Mouse (Mus musculus): Measurements from ENCODE around the gene Abtb2. TPM values are rescaled to one million over a fixed set of nuclear protein-coding genes. Genes with fewer than 3 reads are reported as not detected.

The Abtb2 gene
- polyA plus RNA-seq, 1 experiment from 2014 or later = 16.5 TPM

DNA sequence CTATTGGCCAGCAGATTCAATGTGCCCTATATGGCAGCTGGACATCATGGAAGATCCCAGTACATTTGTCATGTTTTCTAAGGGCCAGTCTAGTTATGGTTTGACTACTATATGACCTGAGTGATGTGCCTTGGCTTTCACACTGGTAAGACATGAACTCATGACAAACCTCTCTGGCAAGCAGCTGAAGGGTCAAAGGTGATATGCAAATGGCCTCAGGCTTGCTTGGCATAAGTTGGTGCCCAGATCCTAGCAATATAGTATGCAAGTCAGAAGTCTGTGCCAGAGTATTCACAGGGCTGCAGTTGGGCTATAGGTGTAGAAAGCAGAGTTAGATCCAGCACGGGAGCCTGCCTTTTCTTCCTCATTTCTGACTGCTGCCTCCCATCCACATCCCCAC is 125.2 kb downstream of the Abtb2 start:
- H3K9ac ChIP-seq = no peak overlapping the region
- no peaks in the 10 kb centered on the region for H3K9me3 ChIP-seq (replicated peaks)
- 76% methylated on average over 1 of the region's 1 CpGs for WGBS
- no peak overlapping the region for H3K4me2 ChIP-seq (replicated peaks)
- H3K27me3 ChIP-seq = no peaks in the 10 kb centered on the region
- no peaks in the 10 kb centered on the region for H3K36me3 ChIP-seq
- peaks cover 53% of the 10 kb centered on the region for H3K4me1 ChIP-seq
- no peak for ATAC-seq (ENCODE audit: insufficient number of reproducible peaks, low FRiP score, low TSS enrichment, low read depth)
- peak overlapping the region; percentile 58; the same call in 1 of the 2 replicates for H3K27ac ChIP-seq (replicated peaks)
- H3K4me3 ChIP-seq (replicated peaks) = no peak overlapping the region

DNA sequence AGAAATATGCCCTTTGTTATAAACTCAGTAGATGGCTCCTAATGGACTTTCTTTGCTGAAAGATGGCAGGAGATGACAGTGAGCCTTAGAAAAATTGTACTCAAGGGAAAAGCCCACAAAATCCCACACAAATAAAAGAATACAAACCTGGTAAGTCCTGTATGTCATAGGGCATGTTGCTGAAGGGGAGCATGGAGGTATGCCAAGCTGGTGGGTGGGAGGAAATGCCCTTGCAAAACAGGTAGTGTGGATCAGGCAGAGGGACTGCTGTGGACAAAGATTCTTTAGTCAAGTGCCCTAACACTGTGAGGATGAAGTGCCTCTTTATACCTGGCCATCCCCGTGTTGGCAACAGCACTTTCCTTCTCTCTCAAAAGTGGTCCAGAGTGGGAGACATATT is 126.7 kb downstream of the Abtb2 start:
- Histone ChIP-seq H3K9ac (no peak overlapping the region), H3K4me3 (replicated peaks) (no peak overlapping the region), H3K27ac (replicated peaks) (no peak overlapping the region), H3K9me3 (replicated peaks) (no peaks in the 10 kb centered on the region), H3K4me2 (replicated peaks) (no peak overlapping the region), H3K4me1 (peaks cover 44% of the 10 kb centered on the region), H3K27me3 (no peaks in the 10 kb centered on the region), H3K36me3 (no peaks in the 10 kb centered on the region)
- ATAC-seq (ENCODE audit: insufficient number of reproducible peaks, low FRiP score, low TSS enrichment, low read depth) = no peak
- 70% methylated on average over 1 of the region's 1 CpGs for WGBS

DNA sequence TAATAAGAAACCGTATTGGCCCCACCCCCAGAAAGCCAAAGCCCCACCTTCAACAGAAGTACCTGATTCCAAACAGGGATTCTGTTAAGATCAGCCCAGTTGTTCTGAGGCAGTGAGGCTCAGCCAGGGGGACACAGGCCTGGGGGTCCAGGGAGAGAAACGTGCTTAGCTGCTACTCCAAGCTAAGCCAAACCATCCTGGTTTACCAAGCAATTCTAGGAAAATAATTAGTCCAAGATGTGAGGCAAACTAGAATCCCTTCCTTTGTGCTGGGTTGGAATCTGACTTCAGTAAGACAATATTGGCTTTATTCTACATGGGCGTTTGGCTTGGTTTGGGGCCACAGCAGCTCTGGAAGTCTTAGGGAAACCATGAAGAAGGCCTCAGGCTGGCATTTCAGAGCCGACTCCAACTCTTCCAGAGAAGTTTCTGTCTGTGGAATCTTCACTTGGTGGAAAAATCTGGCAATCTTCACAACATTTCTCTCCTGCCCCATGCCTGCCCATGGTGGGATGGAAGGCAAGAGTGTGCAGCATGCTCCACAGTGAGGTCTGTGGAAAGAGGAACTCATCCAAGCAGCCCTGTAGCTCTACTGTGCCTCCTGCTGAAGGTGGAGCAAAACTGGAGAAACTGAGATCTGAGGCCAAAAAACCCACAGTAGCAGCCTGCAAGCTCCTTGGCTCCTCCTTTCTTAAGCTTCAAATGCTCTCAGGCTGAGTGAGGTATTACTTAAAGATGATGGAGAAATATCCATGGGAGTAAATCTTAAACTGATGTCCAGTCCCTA is 128.9 kb downstream of the Abtb2 start:
- ATAC-seq (ENCODE audit: insufficient number of reproducible peaks, low FRiP score, low TSS enrichment, low read depth) = peak; percentile 18; the same call in 1 of the 2 replicates
- Histone ChIP-seq H3K9ac (no peak overlapping the region), H3K4me3 (replicated peaks) (no peak overlapping the region), H3K36me3 (no peaks in the 10 kb centered on the region), H3K27ac (replicated peaks) (peak overlapping the region; percentile 80), H3K4me2 (replicated peaks) (no peak overlapping the region), H3K9me3 (replicated peaks) (no peaks in the 10 kb centered on the region), H3K4me1 (peaks cover 42% of the 10 kb centered on the region), H3K27me3 (no peaks in the 10 kb centered on the region)
- 40% methylated on average over 4 of the region's 4 CpGs for WGBS

DNA sequence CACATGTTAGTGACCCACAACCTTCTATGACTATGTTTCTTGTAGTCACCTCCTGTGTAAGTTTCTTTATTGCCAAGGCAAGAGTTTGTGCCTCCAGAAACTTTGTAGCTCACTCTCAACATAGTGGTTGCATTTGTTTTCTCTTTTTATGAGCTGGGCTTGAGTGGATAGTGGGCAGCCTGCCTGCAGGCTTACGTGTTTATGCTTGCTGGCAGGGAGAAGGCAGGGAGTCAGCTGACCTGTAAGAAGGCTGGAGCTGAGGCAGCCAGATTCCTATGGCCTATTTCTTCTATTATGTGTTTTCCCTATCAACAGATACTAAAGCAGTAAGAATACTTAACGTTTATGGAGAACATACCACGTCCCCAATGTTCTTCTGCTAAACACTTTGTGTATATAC is 130.1 kb downstream of the Abtb2 start:
- no peak for ATAC-seq (ENCODE audit: insufficient number of reproducible peaks, low FRiP score, low TSS enrichment, low read depth)
- Histone ChIP-seq H3K4me2 (replicated peaks) (no peak overlapping the region), H3K4me1 (peaks cover 35% of the 10 kb centered on the region), H3K4me3 (replicated peaks) (no peak overlapping the region), H3K27ac (replicated peaks) (peak overlapping the region; percentile 80; the same call in 1 of the 2 replicates), H3K36me3 (no peaks in the 10 kb centered on the region), H3K9ac (no peak overlapping the region), H3K9me3 (replicated peaks) (no peaks in the 10 kb centered on the region), H3K27me3 (no peaks in the 10 kb centered on the region)
- WGBS = 52% methylated on average over 3 of the region's 3 CpGs

DNA sequence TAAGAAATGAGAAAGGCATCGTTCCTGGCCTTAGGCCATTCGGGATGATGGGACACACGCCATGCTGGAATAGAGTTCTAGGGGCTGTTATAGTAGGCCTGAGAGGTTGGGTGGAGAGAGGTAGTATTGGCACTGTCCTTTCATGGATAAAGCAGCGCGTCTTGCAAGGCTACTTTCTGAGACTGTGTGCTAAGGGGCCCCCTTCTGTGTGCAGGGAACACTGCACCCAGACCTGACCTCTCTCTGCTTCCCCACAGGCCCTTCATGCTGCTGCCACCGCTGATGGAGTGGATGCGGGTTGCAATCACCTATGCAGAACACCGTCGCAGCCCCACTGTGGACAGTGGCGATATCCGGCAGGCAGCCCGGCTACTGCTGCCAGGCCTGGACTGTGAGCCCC is 134.4 kb downstream of the Abtb2 start:
- Histone ChIP-seq H3K27ac (replicated peaks) (no peak overlapping the region), H3K4me2 (replicated peaks) (no peak overlapping the region), H3K9me3 (replicated peaks) (no peaks in the 10 kb centered on the region), H3K9ac (no peak overlapping the region), H3K4me1 (peaks cover 26% of the 10 kb centered on the region), H3K4me3 (replicated peaks) (no peak overlapping the region), H3K36me3 (no peaks in the 10 kb centered on the region), H3K27me3 (no peaks in the 10 kb centered on the region)
- no peak for ATAC-seq (ENCODE audit: insufficient number of reproducible peaks, low FRiP score, low TSS enrichment, low read depth)
- WGBS = 76% methylated on average over 12 of the region's 12 CpGs

DNA sequence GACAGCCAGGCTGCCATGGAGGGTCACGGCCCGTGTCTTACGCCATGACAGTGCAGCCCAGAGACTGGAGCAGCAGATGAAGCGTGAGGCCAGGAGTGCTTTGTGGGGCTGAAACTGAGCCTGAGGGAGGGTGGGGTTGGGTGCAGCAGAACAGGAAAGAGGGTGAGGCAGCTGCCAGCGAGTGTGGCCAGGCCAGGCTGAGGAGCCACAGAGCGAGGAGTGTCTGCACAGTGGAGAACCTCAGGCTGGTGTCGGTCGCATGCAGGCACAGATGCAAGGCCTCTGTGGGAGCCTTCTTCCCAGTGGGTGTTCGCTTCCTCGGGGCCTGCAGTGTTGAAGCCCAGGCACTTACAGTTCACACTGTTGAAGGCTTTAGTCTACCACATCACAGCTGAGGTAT is 137.2 kb downstream of the Abtb2 start:
- Histone ChIP-seq H3K9ac (no peak overlapping the region), H3K36me3 (peaks cover 11% of the 10 kb centered on the region; the same call in 1 of the 2 replicates), H3K27me3 (no peaks in the 10 kb centered on the region), H3K27ac (replicated peaks) (0 out of 2 replicates have a peak overlapping the region, but pooled peaks have one; percentile 18), H3K4me1 (peaks cover 29% of the 10 kb centered on the region), H3K9me3 (replicated peaks) (no peaks in the 10 kb centered on the region), H3K4me2 (replicated peaks) (no peak overlapping the region), H3K4me3 (replicated peaks) (no peak overlapping the region)
- 60% methylated on average over 10 of the region's 10 CpGs for WGBS
- no peak for ATAC-seq (ENCODE audit: insufficient number of reproducible peaks, low FRiP score, low TSS enrichment, low read depth)

DNA sequence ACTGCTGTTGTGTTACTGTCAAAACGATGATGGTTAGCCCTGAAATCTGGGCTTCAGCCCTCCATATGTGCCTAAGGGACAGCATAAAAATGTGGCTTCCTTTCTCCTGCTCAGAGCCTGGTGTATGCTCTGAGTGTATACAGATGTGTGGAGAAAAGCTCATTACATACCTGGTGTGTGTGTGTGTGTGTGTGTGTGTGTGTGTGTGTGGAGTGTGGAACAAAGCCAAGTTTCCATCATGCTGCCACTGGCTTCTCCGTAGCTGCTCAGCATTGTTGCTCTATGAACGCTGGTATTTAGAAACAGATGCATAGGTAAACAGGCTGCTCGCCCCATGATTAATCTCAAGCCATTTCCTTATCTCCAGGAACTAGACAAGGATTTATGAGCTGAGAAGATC is 137.8 kb downstream of the Abtb2 start:
- H3K4me1 ChIP-seq = peaks cover 29% of the 10 kb centered on the region
- H3K27ac ChIP-seq (replicated peaks) = 0 out of 2 replicates have a peak overlapping the region, but pooled peaks have one; percentile 18
- H3K4me2 ChIP-seq (replicated peaks) = no peak overlapping the region
- H3K4me3 ChIP-seq (replicated peaks) = no peak overlapping the region
- H3K9ac ChIP-seq = no peak overlapping the region
- H3K36me3 ChIP-seq = peaks cover 17% of the 10 kb centered on the region; the same call in 1 of the 2 replicates
- WGBS = 46% methylated on average over 4 of the region's 4 CpGs
- no peak for ATAC-seq (ENCODE audit: insufficient number of reproducible peaks, low FRiP score, low TSS enrichment, low read depth)
- no peaks in the 10 kb centered on the region for H3K9me3 ChIP-seq (replicated peaks)
- no peaks in the 10 kb centered on the region for H3K27me3 ChIP-seq

DNA sequence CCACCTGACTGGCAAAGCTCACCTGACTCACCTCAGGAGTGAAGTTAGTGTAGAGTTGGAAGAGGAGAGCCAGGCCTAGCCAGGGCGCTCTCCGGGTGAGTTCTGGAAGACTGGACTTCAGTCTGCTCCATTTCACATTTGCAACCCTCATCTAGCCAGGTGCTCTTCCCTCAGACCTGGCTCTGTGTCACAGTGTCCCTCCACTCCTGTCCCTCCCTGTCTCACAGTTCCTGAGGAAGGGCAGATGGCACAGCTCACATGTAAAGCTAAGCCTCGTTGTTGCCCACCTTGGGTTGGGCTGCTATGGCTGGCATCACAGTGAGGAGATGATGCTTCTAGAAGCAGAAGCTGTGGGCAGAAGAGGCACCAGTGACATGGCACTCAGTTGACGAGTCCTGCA is 139.7 kb downstream of the Abtb2 start:
- no peak overlapping the region for H3K4me3 ChIP-seq (replicated peaks)
- H3K9ac ChIP-seq = no peak overlapping the region
- H3K9me3 ChIP-seq (replicated peaks) = no peaks in the 10 kb centered on the region
- H3K27me3 ChIP-seq = no peaks in the 10 kb centered on the region
- no peak overlapping the region for H3K27ac ChIP-seq (replicated peaks)
- no peak overlapping the region for H3K4me2 ChIP-seq (replicated peaks)
- 83% methylated on average over 4 of the region's 4 CpGs for WGBS
- H3K4me1 ChIP-seq = peaks cover 23% of the 10 kb centered on the region
- H3K36me3 ChIP-seq = peaks cover 32% of the 10 kb centered on the region
- ATAC-seq (ENCODE audit: insufficient number of reproducible peaks, low FRiP score, low TSS enrichment, low read depth) = no peak

DNA sequence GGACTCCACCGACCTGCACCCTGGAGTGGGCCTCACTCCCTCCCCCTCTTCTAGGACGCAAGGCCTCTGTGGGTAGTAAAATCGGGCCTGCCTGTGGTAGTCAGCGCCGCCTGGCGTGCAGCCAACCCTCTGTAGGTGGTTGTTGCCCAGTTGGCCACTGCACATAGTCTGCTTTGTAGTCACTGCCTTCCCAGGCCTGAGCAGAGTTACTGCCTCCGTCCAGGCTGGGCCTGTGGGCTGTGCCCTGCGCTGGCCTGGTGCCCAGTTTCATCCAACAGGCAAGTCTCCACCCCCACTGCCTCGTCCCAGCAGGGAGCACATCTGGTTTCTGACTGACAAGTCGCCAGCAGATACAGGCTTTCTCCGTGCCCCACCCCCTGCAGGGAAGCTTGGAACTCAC is 140.1 kb downstream of the Abtb2 start:
- no peaks in the 10 kb centered on the region for H3K9me3 ChIP-seq (replicated peaks)
- H3K4me1 ChIP-seq = peaks cover 23% of the 10 kb centered on the region
- peaks cover 36% of the 10 kb centered on the region for H3K36me3 ChIP-seq
- 34% methylated on average over 11 of the region's 11 CpGs for WGBS
- H3K9ac ChIP-seq = no peak overlapping the region
- no peak overlapping the region for H3K4me3 ChIP-seq (replicated peaks)
- H3K27me3 ChIP-seq = no peaks in the 10 kb centered on the region
- H3K27ac ChIP-seq (replicated peaks) = no peak overlapping the region
- ATAC-seq (ENCODE audit: insufficient number of reproducible peaks, low FRiP score, low TSS enrichment, low read depth) = peak; percentile 75
- no peak overlapping the region for H3K4me2 ChIP-seq (replicated peaks)

DNA sequence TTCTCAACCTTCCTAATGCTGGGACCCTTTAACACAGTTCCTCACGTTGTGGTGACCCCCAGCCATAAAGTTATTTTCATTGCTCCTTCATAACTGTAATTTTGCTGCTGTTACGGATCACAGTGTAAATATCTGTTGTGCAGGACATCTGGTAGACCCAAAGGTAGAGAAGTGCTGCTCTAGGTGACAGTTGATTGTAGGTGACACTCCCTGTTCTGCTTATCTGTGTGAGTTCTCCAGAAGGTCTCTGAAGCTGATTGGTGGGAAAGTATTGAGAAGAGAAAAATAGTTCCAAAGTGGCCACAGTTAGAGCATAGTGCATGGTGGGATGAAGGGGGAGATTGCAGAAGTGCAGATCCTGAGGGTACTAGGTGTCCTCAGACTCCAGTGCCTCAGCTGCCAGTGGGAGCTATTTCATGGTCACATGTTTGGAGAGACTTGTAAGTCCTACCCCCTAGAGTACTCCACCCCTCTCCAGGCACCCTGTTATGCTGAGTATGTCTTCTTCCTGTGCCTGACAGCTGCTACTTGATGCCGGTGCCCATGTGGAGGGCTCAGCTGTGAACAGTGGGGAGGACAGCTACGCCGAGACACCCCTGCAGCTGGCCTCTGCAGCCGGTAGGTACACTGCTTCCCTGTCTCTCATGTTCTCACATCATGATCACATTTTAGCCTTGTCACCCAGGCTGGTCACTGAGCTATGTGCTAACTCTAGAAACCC is 141.1 kb downstream of the Abtb2 start:
- Histone ChIP-seq H3K4me3 (replicated peaks) (no peak overlapping the region), H3K27me3 (no peaks in the 10 kb centered on the region), H3K4me1 (peaks cover 23% of the 10 kb centered on the region), H3K9ac (no peak overlapping the region), H3K4me2 (replicated peaks) (no peak overlapping the region), H3K9me3 (replicated peaks) (no peaks in the 10 kb centered on the region), H3K36me3 (peaks cover 43% of the 10 kb centered on the region), H3K27ac (replicated peaks) (no peak overlapping the region)
- no peak for ATAC-seq (ENCODE audit: insufficient number of reproducible peaks, low FRiP score, low TSS enrichment, low read depth)
- 75% methylated on average over 6 of the region's 6 CpGs for WGBS

DNA sequence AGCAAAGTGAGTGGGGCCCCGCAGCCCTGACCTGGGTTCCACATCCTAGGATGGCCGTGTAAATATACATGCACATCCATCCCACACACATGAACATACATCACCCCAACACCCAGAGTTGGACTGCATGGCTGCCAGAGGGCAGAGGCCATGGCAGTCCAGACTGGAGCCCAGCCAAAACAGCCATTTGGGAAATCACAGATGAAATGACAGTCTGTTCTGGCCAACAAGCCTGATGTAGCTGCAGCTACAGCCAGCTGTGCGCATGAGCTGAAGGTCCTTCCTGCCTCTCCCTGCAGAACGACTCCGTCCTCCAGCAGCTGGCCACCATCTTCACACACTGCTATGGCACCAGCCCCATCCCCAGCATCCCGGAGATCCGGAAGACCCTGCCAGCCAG is 144.7 kb downstream of the Abtb2 start:
- Histone ChIP-seq H3K9me3 (replicated peaks) (no peaks in the 10 kb centered on the region), H3K36me3 (peaks cover 61% of the 10 kb centered on the region), H3K4me2 (replicated peaks) (no peak overlapping the region), H3K4me1 (peaks cover 13% of the 10 kb centered on the region), H3K9ac (no peak overlapping the region), H3K27me3 (no peaks in the 10 kb centered on the region), H3K4me3 (replicated peaks) (no peak overlapping the region), H3K27ac (replicated peaks) (no peak overlapping the region)
- ATAC-seq (ENCODE audit: insufficient number of reproducible peaks, low FRiP score, low TSS enrichment, low read depth) = no peak
- 88% methylated on average over 7 of the region's 7 CpGs for WGBS
